Mouse (Mus musculus) neural tube, embryonic 13.5 days (tissue): ENCODE data around the gene Sart1. TPM values are rescaled to one million over a fixed set of nuclear protein-coding genes. Genes with fewer than 3 reads are reported as not detected.
A peak's percentile ranks its signal among the peaks of the same experiment; 100 is the strongest.

Source experiments
- ATAC-seq: fragments of 200-750 bp; cut with Nextera tagmentation; 2 replicates; pipeline ENCODE4 v1.8.0; 2017; ENCODE audit warnings: low read depth, mild to moderate bottlenecking, moderate TSS enrichment, moderate library complexity
- H3K27ac ChIP-seq: fragments of 300-500 bp; sonication (generic); replicated peaks from 2 replicates; pipeline ENCODE4 v1.5.1; 2015; ENCODE audit warnings: moderate library complexity, mild to moderate bottlenecking, inconsistent platforms
- H3K27me3 ChIP-seq: fragments of 300-500 bp; sonication (generic); 2 replicates; pipeline ENCODE4 v1.6.1; 2015; ENCODE audit warnings: mild to moderate bottlenecking, inconsistent platforms
- H3K36me3 ChIP-seq: fragments of 300-500 bp; sonication (generic); 2 replicates; pipeline ENCODE4 v1.6.1; 2015; ENCODE audit warnings: mild to moderate bottlenecking, inconsistent platforms
- H3K4me1 ChIP-seq: fragments of 300-500 bp; sonication (generic); replicated peaks from 2 replicates; pipeline ENCODE4 v1.6.1; 2015; ENCODE audit warnings: inconsistent platforms
- H3K4me2 ChIP-seq: fragments of 300-500 bp; sonication (generic); 2 replicates; pipeline ENCODE4 v1.6.1; 2015; ENCODE audit warnings: inconsistent platforms, mild to moderate bottlenecking, moderate library complexity
- H3K4me3 ChIP-seq: fragments of 300-500 bp; sonication (generic); 2 replicates; pipeline ENCODE4 v1.5.1; 2015; ENCODE audit warnings: mild to moderate bottlenecking, inconsistent platforms
- H3K9ac ChIP-seq: fragments of 300-500 bp; sonication (generic); 2 replicates; pipeline ENCODE4 v1.6.1; 2015; ENCODE audit warnings: moderate library complexity, mild to moderate bottlenecking, inconsistent platforms
- H3K9me3 ChIP-seq: fragments of 300-500 bp; sonication (generic); 2 replicates; pipeline ENCODE4 v1.6.1; 2016; ENCODE audit warnings: inconsistent platforms
- WGBS: fragments of 180-500 bp; shearing (Covaris S2); methylation state at CpG from one replicate; pipeline ENCODE4 v1.1.7; 2015; 5-methylcytosine and 5-hydroxymethylcytosine counted together
- polyA plus RNA-seq: library from polyadenylated mRNA; unstranded; fragments of >200 nt; fragmentation: Nextera tagmentation; extraction: Ambion mirVana; gene quantifications from 2 replicates; pipeline ENCODE4 v1.2.1, GENCODE M21; 2015

Gene Sart1
- polyA plus RNA-seq, 1 experiment from 2014 or later, result 72.2 TPM

DNA sequence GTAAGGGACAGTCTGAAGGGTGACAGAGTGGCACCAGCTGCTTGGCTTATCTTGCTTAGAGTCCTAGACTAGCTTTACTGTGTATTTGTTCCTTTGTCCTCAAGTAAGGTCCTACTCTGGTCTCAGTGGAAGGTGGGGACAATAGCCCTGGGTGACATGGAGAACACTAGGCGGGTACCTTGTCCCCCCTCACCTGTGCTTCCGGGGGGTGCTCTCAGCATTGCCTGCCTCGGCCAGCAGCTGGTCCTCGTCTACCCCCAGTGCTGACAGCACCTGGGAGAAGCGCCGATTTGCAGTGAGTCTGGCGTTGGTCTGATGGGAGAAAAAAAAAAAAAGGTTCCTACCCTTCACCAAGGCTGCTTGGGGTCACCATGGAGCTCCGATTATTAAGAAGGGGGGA is 1.9 kb upstream of the Sart1 start:
- Histone ChIP-seq H3K4me2 (peak overlapping the region; percentile 98), H3K27me3 (no peaks in the 10 kb centered on the region), H3K27ac (no peak overlapping the region), H3K36me3 (peaks cover 8% of the 10 kb centered on the region), H3K4me3 (no peak overlapping the region), H3K9me3 (no peaks in the 10 kb centered on the region), H3K4me1 (peaks cover 37% of the 10 kb centered on the region), H3K9ac (peak overlapping the region; percentile 95)
- WGBS, result 92% methylated on average over 8 of the region's 8 CpGs
- no peak for ATAC-seq

DNA sequence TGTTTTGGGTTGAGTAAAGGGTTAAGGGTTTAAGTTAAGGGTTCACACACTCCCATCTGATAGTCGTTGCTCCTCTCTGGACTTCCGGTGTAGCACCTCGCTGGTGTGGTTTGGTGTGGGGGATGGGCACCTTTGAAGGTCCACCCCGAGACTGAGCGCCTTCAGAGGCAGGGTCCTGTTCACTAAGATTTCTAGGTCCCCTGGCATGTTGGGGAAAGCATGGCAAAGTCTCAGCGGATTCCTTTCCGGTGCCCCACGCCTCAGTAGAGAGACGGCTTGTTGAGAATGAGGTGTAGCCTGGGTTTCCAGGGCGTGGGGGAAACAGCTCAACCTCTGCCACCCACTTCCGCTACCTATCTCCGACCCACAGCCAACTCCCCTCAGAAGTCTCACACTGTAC is 1.1 kb upstream of the Sart1 start:
- 47% methylated on average over 12 of the region's 12 CpGs for WGBS
- Histone ChIP-seq H3K9ac (peak overlapping the region; percentile 95), H3K9me3 (no peaks in the 10 kb centered on the region), H3K4me2 (peak overlapping the region; percentile 98), H3K36me3 (peaks cover 16% of the 10 kb centered on the region), H3K27ac (no peak overlapping the region), H3K27me3 (no peaks in the 10 kb centered on the region), H3K4me1 (peaks cover 37% of the 10 kb centered on the region), H3K4me3 (peak overlapping the region; percentile 98)
- ATAC-seq, result no peak

DNA sequence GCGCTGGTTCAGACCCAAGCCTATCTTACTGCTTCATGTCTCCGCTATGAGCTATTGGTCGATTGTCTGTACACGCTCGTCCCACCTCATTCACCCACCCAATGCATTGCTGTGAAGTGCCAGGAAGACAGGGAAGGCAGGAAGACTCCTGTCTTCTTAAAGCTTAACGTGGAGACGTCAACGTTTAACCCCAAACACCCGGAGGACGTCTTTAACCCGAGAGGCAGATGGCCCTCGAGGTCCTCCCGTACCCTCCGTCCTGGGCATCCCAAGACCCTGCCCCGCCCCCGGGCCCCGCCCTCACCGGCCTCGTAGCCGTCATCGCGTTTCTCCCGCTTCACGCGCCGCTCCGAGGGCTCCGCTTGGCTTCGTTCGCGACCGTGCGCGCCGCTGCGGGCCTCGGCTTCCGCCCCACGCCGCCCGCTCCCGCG is 477 bp downstream of the Sart1 start:
- Histone ChIP-seq H3K9ac (peak overlapping the region; percentile 95), H3K4me1 (peaks cover 37% of the 10 kb centered on the region), H3K4me3 (peak overlapping the region; percentile 98), H3K36me3 (peaks cover 32% of the 10 kb centered on the region), H3K9me3 (no peaks in the 10 kb centered on the region), H3K4me2 (peak overlapping the region; percentile 98), H3K27ac (peak overlapping the region; percentile 87), H3K27me3 (no peaks in the 10 kb centered on the region)
- ATAC-seq, result peak; percentile 60
- WGBS, result 1% methylated on average over 43 of the region's 43 CpGs

GRCm38 (mm10) chr19:5384715-5385114 is 3.8 kb downstream of the Sart1 start:
- H3K27me3 ChIP-seq, result no peaks in the 10 kb centered on the region
- H3K9me3 ChIP-seq, result no peaks in the 10 kb centered on the region
- H3K4me1 ChIP-seq, result peaks cover 26% of the 10 kb centered on the region
- no peak overlapping the region for H3K4me3 ChIP-seq
- no peak overlapping the region for H3K27ac ChIP-seq
- H3K9ac ChIP-seq, result no peak overlapping the region
- no peak for ATAC-seq
- 89% methylated on average over 8 of the region's 8 CpGs for WGBS
- no peak overlapping the region for H3K4me2 ChIP-seq
- peaks cover 65% of the 10 kb centered on the region for H3K36me3 ChIP-seq

GRCm38 (mm10) chr19:5383326-5383725 is 5.2 kb downstream of the Sart1 start:
- Histone ChIP-seq H3K4me3 (no peak overlapping the region), H3K9ac (no peak overlapping the region), H3K4me2 (no peak overlapping the region), H3K36me3 (peaks cover 79% of the 10 kb centered on the region), H3K27ac (no peak overlapping the region), H3K27me3 (no peaks in the 10 kb centered on the region), H3K9me3 (no peaks in the 10 kb centered on the region), H3K4me1 (peaks cover 17% of the 10 kb centered on the region)
- ATAC-seq, result no peak
- WGBS, result 94% methylated on average over 12 of the region's 12 CpGs

DNA sequence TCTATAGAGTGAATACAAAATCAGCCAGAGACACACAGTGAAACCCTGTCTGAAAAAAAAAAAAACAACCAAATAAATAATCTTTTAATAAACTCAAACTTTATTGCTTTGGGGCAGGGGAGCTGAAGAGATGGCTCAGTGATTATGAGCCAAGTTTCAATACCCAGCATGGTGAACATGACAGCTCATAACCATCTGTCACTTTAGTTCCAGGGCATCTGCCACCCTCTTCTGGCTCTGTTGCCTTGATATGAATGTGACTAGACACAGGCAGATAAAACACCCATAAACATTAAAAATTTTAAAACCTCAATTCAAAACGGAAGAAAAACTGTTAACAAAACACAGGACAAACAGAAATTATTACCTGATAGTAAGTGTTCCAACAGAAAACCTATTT is 11.1 kb downstream of the Sart1 start:
- no peaks in the 10 kb centered on the region for H3K9me3 ChIP-seq

GRCm38 (mm10) chr19:5374748-5375147 is 13.8 kb downstream of the Sart1 start:
- Histone ChIP-seq H3K9ac (no peak overlapping the region), H3K9me3 (no peaks in the 10 kb centered on the region), H3K36me3 (peaks cover 89% of the 10 kb centered on the region), H3K27me3 (no peaks in the 10 kb centered on the region), H3K4me3 (no peak overlapping the region), H3K4me1 (no peaks in the 10 kb centered on the region), H3K27ac (no peak overlapping the region), H3K4me2 (no peak overlapping the region)
- WGBS, result 82% methylated on average over 4 of the region's 4 CpGs
- ATAC-seq, result no peak

More for the DNA sequence above, 11.1 kb downstream of the Sart1 start:
- no peak overlapping the region for H3K4me2 ChIP-seq
- no peak overlapping the region for H3K9ac ChIP-seq
- no peak for ATAC-seq
- H3K27ac ChIP-seq, result no peak overlapping the region
- no peak overlapping the region for H3K4me3 ChIP-seq
- no peaks in the 10 kb centered on the region for H3K27me3 ChIP-seq
- peaks cover 92% of the 10 kb centered on the region for H3K36me3 ChIP-seq
- 85% methylated on average over 1 of the region's 1 CpGs for WGBS
- no peaks in the 10 kb centered on the region for H3K4me1 ChIP-seq

- Histone ChIP-seq H3K4me1 (no peaks in the 10 kb centered on the region), H3K27me3 (no peaks in the 10 kb centered on the region), H3K9me3 (no peaks in the 10 kb centered on the region), H3K9ac (no peak overlapping the region), H3K36me3 (peaks cover 89% of the 10 kb centered on the region), H3K4me3 (no peak overlapping the region), H3K4me2 (no peak overlapping the region), H3K27ac (no peak overlapping the region)
- ATAC-seq, result no peak
- WGBS, result 89% methylated on average over 4 of the region's 4 CpGs
Measured at GRCm38 (mm10) chr19:5374177-5374576, 14.3 kb downstream of the Sart1 start.

GRCm38 (mm10) chr19:5372724-5373123 is 15.8 kb downstream of the Sart1 start:
- Histone ChIP-seq H3K36me3 (peaks cover 87% of the 10 kb centered on the region), H3K27ac (no peak overlapping the region), H3K4me2 (no peak overlapping the region), H3K4me1 (peaks cover 11% of the 10 kb centered on the region), H3K9me3 (no peaks in the 10 kb centered on the region), H3K27me3 (no peaks in the 10 kb centered on the region), H3K9ac (no peak overlapping the region), H3K4me3 (no peak overlapping the region)
- WGBS, result 91% methylated on average over 7 of the region's 7 CpGs
- ATAC-seq, result no peak

GRCm38 (mm10) chr19:5370932-5371331 is 17.6 kb downstream of the Sart1 start:
- Histone ChIP-seq H3K4me3 (no peak overlapping the region), H3K36me3 (peaks cover 71% of the 10 kb centered on the region), H3K4me2 (no peak overlapping the region), H3K9me3 (no peaks in the 10 kb centered on the region), H3K27me3 (no peaks in the 10 kb centered on the region), H3K27ac (no peak overlapping the region), H3K9ac (no peak overlapping the region), H3K4me1 (peaks cover 16% of the 10 kb centered on the region)
- ATAC-seq, result no peak
- 85% methylated on average over 3 of the region's 3 CpGs for WGBS

DNA sequence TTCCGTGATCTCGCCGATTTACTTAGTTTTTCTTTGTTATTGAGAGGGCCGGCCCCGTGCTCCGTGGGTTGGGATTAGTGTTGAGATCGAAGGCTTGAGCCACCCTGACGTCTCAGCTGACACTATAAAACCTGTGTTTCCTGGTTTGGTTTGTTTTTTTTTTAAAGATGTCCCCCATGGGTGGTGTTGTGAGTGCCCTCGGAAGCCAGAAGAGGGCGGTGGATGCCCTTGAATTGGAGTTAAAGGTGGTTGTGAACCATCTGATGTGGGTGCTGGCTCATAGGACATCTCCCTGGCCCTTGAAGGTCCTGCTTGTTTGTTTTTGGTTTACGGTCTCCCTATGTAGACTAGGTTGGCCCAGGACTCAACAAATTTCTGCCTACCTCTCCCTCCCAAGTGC is 21.0 kb downstream of the Sart1 start:
- Histone ChIP-seq H3K4me3 (peak overlapping the region; percentile 98), H3K9me3 (no peaks in the 10 kb centered on the region), H3K9ac (peak overlapping the region; percentile 92), H3K36me3 (peaks cover 59% of the 10 kb centered on the region), H3K4me2 (peak overlapping the region; percentile 94), H3K27ac (peak overlapping the region; percentile 94), H3K4me1 (peaks cover 30% of the 10 kb centered on the region), H3K27me3 (no peaks in the 10 kb centered on the region)
- WGBS, result 11% methylated on average over 11 of the region's 11 CpGs
- no peak for ATAC-seq

- Histone ChIP-seq H3K9ac (peak within 1 kb of the TSS; percentile 92), H3K27me3 (no peaks in the 10 kb centered on the region), H3K36me3 (peaks cover 54% of the 10 kb centered on the region), H3K4me3 (peak within 1 kb of the TSS; percentile 98), H3K9me3 (no peaks in the 10 kb centered on the region), H3K4me1 (peaks cover 30% of the 10 kb centered on the region), H3K27ac (peak within 1 kb of the TSS; percentile 94), H3K4me2 (peak within 1 kb of the TSS; percentile 94)
- peak; percentile 29; the same call in 1 of the 2 replicates for ATAC-seq
- WGBS, result under 1% methylated on average over 33 of the region's 33 CpGs
Measured at GRCm38 (mm10) chr19:5367053-5367359, 21.5 kb downstream of the Sart1 start, which contains the start of gene Banf1. Banf1 (minus strand) TSS chr19:5367168.
